ENCODE assay signal across 8 mouse cellular contexts in genomic region chr8:86884489-86885463, GRCm38 (mm10). TPM values are rescaled to one million over a fixed set of nuclear protein-coding genes. Genes with fewer than 3 reads are reported as not detected.
DNase-seq lines count a peak whose midpoint lies in the region; ATAC-seq and TF ChIP-seq lines count a peak whose summit lies in the region.

Gene N4bp1, minus strand, starts transcription at chr8:86885258.

- WGBS in forebrain, embryonic 11.5 days = under 1% methylated on average over 99 of the region's 119 CpGs
- under 1% methylated on average over 105 of the region's 119 CpGs for WGBS in heart, embryonic 16.5 days
- WGBS in liver, embryonic 14.5 days (ENCODE audit: insufficient replicate concordance) = under 1% methylated on average over 115 of the region's 119 CpGs
- WGBS in stomach, embryonic 15.5 days = under 1% methylated on average over 109 of the region's 119 CpGs

- peak within 1 kb of the TSS; percentile 89 for H3K4me2 ChIP-seq in forebrain, embryonic 11.5 days (ENCODE audit: low read depth, low read length, severe bottlenecking)
- H3K4me2 ChIP-seq in heart, embryonic 16.5 days (ENCODE audit: low read depth, low read length) = peak within 1 kb of the TSS; percentile 74
- peak within 1 kb of the TSS; percentile 93 for H3K4me2 ChIP-seq in liver, embryonic 14.5 days (ENCODE audit: low read depth)
- peak within 1 kb of the TSS; percentile 77 for H3K4me2 ChIP-seq in stomach, embryonic 15.5 days

- H3K27ac ChIP-seq in forebrain, embryonic 11.5 days (ENCODE audit: low read depth, low read length) = peak within 1 kb of the TSS; percentile 80
- H3K27ac ChIP-seq in heart, embryonic 16.5 days (ENCODE audit: low read length) = peak within 1 kb of the TSS; percentile 93
- peak within 1 kb of the TSS; percentile 9; the same call in 1 of the 2 replicates for H3K27ac ChIP-seq in liver, embryonic 14.5 days
- H3K27ac ChIP-seq in stomach, embryonic 15.5 days = peak within 1 kb of the TSS; percentile 93

- peak within 1 kb of the TSS; percentile 95 for H3K9ac ChIP-seq in forebrain, embryonic 11.5 days (ENCODE audit: low read length)
- peak within 1 kb of the TSS; percentile 92 for H3K9ac ChIP-seq in heart, embryonic 16.5 days (ENCODE audit: low read length)
- H3K9ac ChIP-seq in liver, embryonic 14.5 days (replicated peaks) = peak within 1 kb of the TSS; percentile 72
- H3K9ac ChIP-seq in stomach, embryonic 15.5 days = peak within 1 kb of the TSS; percentile 62

- peak; percentile 81 for DNase-seq in c-Kit-positive CD71-positive TER-119-negative erythroid progenitor cells, embryonic 14.5 days (ENCODE audit: low read depth)
- DNase-seq in forebrain, embryonic 11.5 days (ENCODE audit: low spot score) = peak; percentile 96
- peak; percentile 95 to 98 for DNase-seq in kidney, postnatal 25 days
- DNase-seq in liver, embryonic 14.5 days (ENCODE audit: low read depth in 3 of 3, low spot score in 3 of 3) = peak; percentile 78 to 84 (median 84)
- peak; percentile 90 for DNase-seq in neural tube, embryonic 10.5 days (ENCODE audit: extremely low spot score, low spot score)

- no peaks in the 10 kb centered on the region for H3K9me3 ChIP-seq in E14TG2a.4 (ENCODE audit: low read length)
- no peaks in the 10 kb centered on the region for H3K9me3 ChIP-seq in forebrain, embryonic 11.5 days (ENCODE audit: control insufficient read depth, low read length)
- H3K9me3 ChIP-seq in heart, embryonic 16.5 days (replicated peaks; ENCODE audit: control insufficient read depth, low read length) = no peaks in the 10 kb centered on the region
- no peaks in the 10 kb centered on the region for H3K9me3 ChIP-seq in liver, embryonic 14.5 days (ENCODE audit: control insufficient read depth, low read length)
- H3K9me3 ChIP-seq in stomach, embryonic 15.5 days = no peaks in the 10 kb centered on the region

- TF ChIP-seq CTCF in E14TG2a.4 (conservative IDR thresholded peaks at IDR 0.05; ENCODE audit: low read length) = no peak
- no peak for TF ChIP-seq CTCF in liver, embryonic 14.5 days (IDR thresholded peaks at IDR 0.05; ENCODE audit: low read depth)

- H3K27me3 ChIP-seq in E14TG2a.4 (ENCODE audit: insufficient read depth, low read length) = no peaks in the 10 kb centered on the region
- no peaks in the 10 kb centered on the region for H3K27me3 ChIP-seq in forebrain, embryonic 11.5 days (ENCODE audit: control insufficient read depth, insufficient read depth, low read length)
- H3K27me3 ChIP-seq in heart, embryonic 16.5 days (ENCODE audit: control insufficient read depth, insufficient read depth, low read length) = no peaks in the 10 kb centered on the region
- H3K27me3 ChIP-seq in liver, embryonic 14.5 days (ENCODE audit: control insufficient read depth, insufficient read depth, low read length) = no peaks in the 10 kb centered on the region
- H3K27me3 ChIP-seq in stomach, embryonic 15.5 days (replicated peaks) = no peaks in the 10 kb centered on the region

- H3K4me3 ChIP-seq in E14TG2a.4 (replicated peaks; ENCODE audit: low read length) = peak within 1 kb of the TSS; percentile 96
- peak within 1 kb of the TSS; percentile 96 for H3K4me3 ChIP-seq in forebrain, embryonic 11.5 days (ENCODE audit: low read depth, low read length)
- H3K4me3 ChIP-seq in heart, embryonic 16.5 days (ENCODE audit: low read length) = peak within 1 kb of the TSS; percentile 93
- H3K4me3 ChIP-seq in liver, embryonic 14.5 days (ENCODE audit: insufficient read depth in 1 of 2, low read depth in 2 of 2, low read length in 2 of 2) = peak within 1 kb of the TSS; percentile 86 to 95
- peak within 1 kb of the TSS; percentile 96 for H3K4me3 ChIP-seq in stomach, embryonic 15.5 days (replicated peaks)

- peaks cover 30% of the 10 kb centered on the region for H3K36me3 ChIP-seq in E14TG2a.4 (ENCODE audit: insufficient read depth, low read length)
- H3K36me3 ChIP-seq in forebrain, embryonic 11.5 days (ENCODE audit: control insufficient read depth, insufficient read depth, low read length) = no peaks in the 10 kb centered on the region
- peaks cover 2% of the 10 kb centered on the region; the same call in 1 of the 2 replicates for H3K36me3 ChIP-seq in heart, embryonic 16.5 days (ENCODE audit: control insufficient read depth, insufficient read depth)
- no peaks in the 10 kb centered on the region for H3K36me3 ChIP-seq in liver, embryonic 14.5 days (replicated peaks; ENCODE audit: control insufficient read depth, insufficient read depth, low read depth)
- H3K36me3 ChIP-seq in stomach, embryonic 15.5 days = no peaks in the 10 kb centered on the region

- TF ChIP-seq EP300 in liver, embryonic 14.5 days (IDR thresholded peaks at IDR 0.05; ENCODE audit: low read depth) = no peak

- H3K4me1 ChIP-seq in E14TG2a.4 (replicated peaks; ENCODE audit: low read depth, low read length) = peaks cover 83% of the 10 kb centered on the region
- peaks cover 8% of the 10 kb centered on the region for H3K4me1 ChIP-seq in forebrain, embryonic 11.5 days (replicated peaks; ENCODE audit: control insufficient read depth, insufficient read depth, low read length)
- peaks cover 29% of the 10 kb centered on the region for H3K4me1 ChIP-seq in heart, embryonic 16.5 days (ENCODE audit: control insufficient read depth, insufficient read depth, low read length)
- peaks cover 14 to 44% of the 10 kb centered on the region in 2 experiments for H3K4me1 ChIP-seq in liver, embryonic 14.5 days (replicated peaks; ENCODE audit: control insufficient read depth in 2 of 2, insufficient read depth in 2 of 2, low read length in 1 of 2)
- H3K4me1 ChIP-seq in stomach, embryonic 15.5 days = peaks cover 15% of the 10 kb centered on the region

- ATAC-seq in forebrain, embryonic 11.5 days (replicated peaks; ENCODE audit: low FRiP score) = peak; percentile 92
- ATAC-seq in heart, embryonic 16.5 days (replicated peaks; ENCODE audit: extremely low read depth, insufficient read depth, low FRiP score) = peak; percentile 91
- ATAC-seq in liver, embryonic 14.5 days (ENCODE audit: insufficient read depth) = peak; percentile 90
- peak; percentile 91 for ATAC-seq in stomach, embryonic 15.5 days (ENCODE audit: insufficient read depth, low FRiP score, low read depth)

RNA-seq across cellular contexts. Expression of gene N4bp1, which starts in this region (rescaled TPM):
- 11.3 and 12.3 TPM in 2 replicates for polyA plus RNA-seq in forebrain, embryonic 11.5 days (2014; fragmentation: Nextera tagmentation; extraction: Ambion mirVana)
- 5.8 and 6.5 TPM in 2 replicates for polyA plus RNA-seq in heart, embryonic 16.5 days (2015; fragmentation: Nextera tagmentation; extraction: Ambion mirVana)
- 2.7 and 3.1 TPM in 2 replicates for polyA plus RNA-seq in liver, embryonic 14.5 days (2012; rRNA removed)
- polyA plus RNA-seq in liver, embryonic 14.5 days (2014; fragmentation: Nextera tagmentation; extraction: Ambion mirVana) = 2.1 and 2.8 TPM in 2 replicates
- polyA plus RNA-seq in stomach, embryonic 15.5 days (2015; fragmentation: Nextera tagmentation; extraction: Ambion mirVana) = 9.3 and 9.4 TPM in 2 replicates

Comparison
In these comparisons a context has a peak if more than half of its experiments do, and no peak if none do; other contexts are left out.
1. Peak in every context shown above with its lines: DNase-seq, ATAC-seq, H3K4me3 ChIP-seq and H3K27ac ChIP-seq.
2. H3K27ac ChIP-seq: peak in every context shown above with its lines; median percentile 93 in heart, embryonic 16.5 days; 93 in stomach, embryonic 15.5 days; 80 in forebrain, embryonic 11.5 days; 9 in liver, embryonic 14.5 days.